Mouse (Mus musculus) stomach, postnatal 0 days (tissue): ENCODE data around the gene Ttyh2. TPM values are rescaled to one million over a fixed set of nuclear protein-coding genes. Genes with fewer than 3 reads are reported as not detected.

Experiments used
- ATAC-seq: fragments of 200-750 bp; cut with Nextera tagmentation; 2 replicates; pipeline ENCODE4 v1.8.0; 2017; ENCODE audit not compliant: low FRiP score, low TSS enrichment
- DNase-seq: peaks from one replicate; pipeline ENCODE4 v3.0.0-alpha.2; 2016; ENCODE audit warnings: low spot score
- H3K27ac ChIP-seq: fragments of 300-500 bp; sonication (generic); replicated peaks from 2 replicates; pipeline ENCODE4 v1.5.1; 2014; ENCODE audit warnings: mild to moderate bottlenecking, control low read depth
- H3K27me3 ChIP-seq: fragments of 300-500 bp; sonication (generic); 2 replicates; pipeline ENCODE4 v1.6.1; 2014; ENCODE audit warnings: low read length; ENCODE audit not compliant: control insufficient read depth, insufficient read depth
- H3K36me3 ChIP-seq: fragments of 300-500 bp; sonication (generic); 2 replicates; pipeline ENCODE4 v1.6.1; 2014; ENCODE audit warnings: low read length, mixed read lengths; ENCODE audit not compliant: control insufficient read depth, insufficient read depth
- H3K4me1 ChIP-seq: fragments of 300-500 bp; sonication (generic); replicated peaks from 2 replicates; pipeline ENCODE4 v1.6.1; 2014; ENCODE audit warnings: antibody characterized with exemption; ENCODE audit not compliant: control insufficient read depth, insufficient read depth
- H3K4me2 ChIP-seq: fragments of 300-500 bp; sonication (generic); replicated peaks from 2 replicates; pipeline ENCODE4 v1.6.1; 2014; ENCODE audit warnings: low read depth, mild to moderate bottlenecking, control low read depth, moderate library complexity
- H3K4me3 ChIP-seq: fragments of 300-500 bp; sonication (generic); 2 replicates; pipeline ENCODE4 v1.5.1; 2014; ENCODE audit warnings: low read depth, low read length, control low read depth
- H3K9ac ChIP-seq: fragments of 300-500 bp; sonication (generic); 2 replicates; pipeline ENCODE4 v1.6.1; 2014; ENCODE audit warnings: mild to moderate bottlenecking, low read length, control low read depth, mixed read lengths
- H3K9me3 ChIP-seq: fragments of 300-500 bp; sonication (generic); 2 replicates; pipeline ENCODE4 v1.6.1; 2016; ENCODE audit warnings: low read length; ENCODE audit not compliant: control insufficient read depth
- CTCF ChIP-seq: IDR thresholded peaks from 2 replicates; pipeline ENCODE4 v1.5.1; 2016; ENCODE audit warnings: antibody characterized with exemption, low read depth, mild to moderate bottlenecking, moderate library complexity
- EP300 ChIP-seq: optimal IDR thresholded peaks from 2 replicates; pipeline ENCODE3; 2016; ENCODE audit warnings: antibody characterized with exemption
- WGBS: fragments of 180-500 bp; shearing (Covaris S2); extraction: QIAGEN DNeasy Blood & Tissue Kit; methylation state at CpG from one replicate; pipeline ENCODE4 v1.1.7; 2014; 5-methylcytosine and 5-hydroxymethylcytosine counted together
- polyA plus RNA-seq: library from polyadenylated mRNA; unstranded; fragments of >200 nt; fragmentation: Nextera tagmentation; extraction: Ambion mirVana; gene quantifications from 2 replicates; pipeline ENCODE4 v1.2.1, GENCODE M21; 2015

The Ttyh2 gene
- polyA plus RNA-seq, 1 experiment from 2014 or later = 12.5 TPM

GRCm38 (mm10) chr11:114702311-114702995 lies 27.2 kb downstream of the Ttyh2 start:
- TF ChIP-seq CTCF (no peak), EP300 (no peak)
- DNase-seq (no peak), ATAC-seq (no peak)
- H3K27ac ChIP-seq = no peak overlapping the region
- no peaks in the 10 kb centered on the region for H3K4me1 ChIP-seq
- H3K4me3 ChIP-seq = no peak overlapping the region
- no peaks in the 10 kb centered on the region for H3K9me3 ChIP-seq
- no peak overlapping the region for H3K9ac ChIP-seq
- H3K4me2 ChIP-seq = no peak overlapping the region
- H3K27me3 ChIP-seq = no peaks in the 10 kb centered on the region
- WGBS = 76% methylated on average over 15 of the region's 15 CpGs
- H3K36me3 ChIP-seq = no peaks in the 10 kb centered on the region

GRCm38 (mm10) chr11:114702996-114703361 lies 27.7 kb downstream of the Ttyh2 start:
- DNase-seq = no peak
- WGBS = 82% methylated on average over 6 of the region's 6 CpGs
- no peak overlapping the region for H3K4me2 ChIP-seq
- H3K4me1 ChIP-seq = no peaks in the 10 kb centered on the region
- H3K36me3 ChIP-seq = no peaks in the 10 kb centered on the region
- no peak for ATAC-seq
- H3K27me3 ChIP-seq = no peaks in the 10 kb centered on the region
- H3K9me3 ChIP-seq = no peaks in the 10 kb centered on the region
- H3K27ac ChIP-seq = no peak overlapping the region
- no peak overlapping the region for H3K9ac ChIP-seq
- TF ChIP-seq CTCF = no peak
- no peak for TF ChIP-seq EP300
- no peak overlapping the region for H3K4me3 ChIP-seq

DNA sequence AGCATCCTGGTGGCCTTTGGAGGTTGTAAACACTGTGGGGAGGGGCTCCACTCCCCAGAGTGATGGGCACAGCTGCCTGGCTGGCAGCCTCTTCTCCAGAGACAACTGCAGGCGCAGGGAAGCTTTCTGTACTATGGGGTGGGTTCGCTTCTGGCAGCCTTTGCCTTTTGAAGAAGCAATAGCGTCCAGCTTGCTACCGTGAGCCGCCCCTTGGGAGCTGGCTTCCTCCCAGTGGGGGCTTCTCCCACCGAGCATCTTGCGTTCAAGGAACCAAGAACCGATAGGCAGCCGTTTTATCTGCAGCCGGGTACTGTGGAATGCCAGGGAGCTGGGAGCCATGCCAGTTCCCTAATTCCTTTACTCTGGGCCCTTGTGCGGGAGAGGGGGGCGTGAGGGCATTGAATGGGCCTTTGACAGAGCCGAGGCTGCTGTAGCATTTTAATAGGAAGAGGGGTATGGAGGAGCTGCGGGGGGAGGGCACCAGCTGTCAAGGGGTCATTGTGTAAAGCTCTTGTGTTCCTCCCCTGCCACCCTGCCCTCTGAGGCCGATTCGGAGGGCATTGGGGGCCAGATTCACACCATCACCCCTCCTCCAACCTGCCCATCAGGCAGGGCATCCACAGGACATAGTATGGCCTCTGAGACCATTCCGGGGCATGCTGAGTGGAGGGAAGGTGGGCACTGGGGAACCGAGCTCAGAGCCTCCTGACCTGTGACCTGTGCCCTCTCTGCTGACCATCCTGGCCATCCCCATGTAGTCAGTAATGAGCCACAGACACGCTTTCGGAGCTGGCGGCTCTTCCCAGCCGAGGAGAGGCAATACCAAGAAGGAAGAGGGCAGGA lies 29.1 kb downstream of the Ttyh2 start:
- 58% methylated on average over 22 of the region's 22 CpGs for WGBS
- Histone ChIP-seq H3K4me3 (no peak overlapping the region), H3K9ac (no peak overlapping the region), H3K27me3 (no peaks in the 10 kb centered on the region), H3K27ac (no peak overlapping the region), H3K4me2 (no peak overlapping the region), H3K9me3 (no peaks in the 10 kb centered on the region), H3K4me1 (no peaks in the 10 kb centered on the region), H3K36me3 (no peaks in the 10 kb centered on the region)
- ATAC-seq = 0 out of 2 replicates have a peak, but pooled peaks have one; percentile 8
- DNase-seq = no peak
- no peak for TF ChIP-seq CTCF
- no peak for TF ChIP-seq EP300

GRCm38 (mm10) chr11:114706358-114706757 lies 31.1 kb downstream of the Ttyh2 start:
- ATAC-seq = no peak
- H3K4me3 ChIP-seq = no peak overlapping the region
- 74% methylated on average over 5 of the region's 5 CpGs for WGBS

DNA sequence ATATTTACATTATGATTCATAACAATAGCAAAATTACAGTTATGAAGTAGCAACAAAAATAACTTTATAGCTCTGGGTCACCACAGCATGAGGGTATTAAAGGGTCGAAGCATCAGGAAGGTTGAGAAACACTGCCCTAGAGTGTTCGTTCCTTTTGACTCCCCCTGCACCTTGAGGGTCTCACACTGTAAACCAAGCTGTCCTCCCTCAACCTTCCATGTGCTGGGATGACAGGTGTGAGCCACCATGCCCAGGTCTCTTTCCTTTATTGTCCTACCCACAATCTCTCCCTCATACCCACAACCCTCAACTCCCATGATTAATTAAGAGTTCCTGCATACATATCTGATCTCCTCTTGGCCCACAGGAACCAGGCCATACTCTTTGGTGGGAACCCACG lies 36.2 kb downstream of the Ttyh2 start:
- Histone ChIP-seq H3K36me3 (no peaks in the 10 kb centered on the region), H3K27ac (no peak overlapping the region), H3K9ac (no peak overlapping the region), H3K27me3 (no peaks in the 10 kb centered on the region), H3K4me3 (no peak overlapping the region), H3K4me1 (no peaks in the 10 kb centered on the region), H3K4me2 (no peak overlapping the region), H3K9me3 (no peaks in the 10 kb centered on the region)
- ATAC-seq (no peak), DNase-seq (no peak)
- no peak for TF ChIP-seq EP300
- 86% methylated on average over 3 of the region's 3 CpGs for WGBS

More at GRCm38 (mm10) chr11:114706358-114706757, 31.1 kb downstream of the Ttyh2 start:
- H3K4me1 ChIP-seq = no peaks in the 10 kb centered on the region
- no peaks in the 10 kb centered on the region for H3K27me3 ChIP-seq
- H3K9ac ChIP-seq = no peak overlapping the region
- TF ChIP-seq EP300 (no peak), CTCF (no peak)
- H3K4me2 ChIP-seq = no peak overlapping the region
- no peaks in the 10 kb centered on the region for H3K9me3 ChIP-seq
- H3K36me3 ChIP-seq = no peaks in the 10 kb centered on the region
- no peak overlapping the region for H3K27ac ChIP-seq
- no peak for DNase-seq

- Histone ChIP-seq H3K4me1 (no peaks in the 10 kb centered on the region), H3K9ac (no peak overlapping the region), H3K4me2 (no peak overlapping the region), H3K27me3 (no peaks in the 10 kb centered on the region), H3K27ac (no peak overlapping the region), H3K9me3 (no peaks in the 10 kb centered on the region), H3K36me3 (no peaks in the 10 kb centered on the region), H3K4me3 (no peak overlapping the region)
- TF ChIP-seq CTCF = no peak
- no peak for TF ChIP-seq EP300
- 89% methylated on average over 12 of the region's 12 CpGs for WGBS
- DNase-seq (no peak), ATAC-seq (no peak)
Measured at GRCm38 (mm10) chr11:114711861-114712260, 36.6 kb downstream of the Ttyh2 start.
